In the genomic region with DNA sequence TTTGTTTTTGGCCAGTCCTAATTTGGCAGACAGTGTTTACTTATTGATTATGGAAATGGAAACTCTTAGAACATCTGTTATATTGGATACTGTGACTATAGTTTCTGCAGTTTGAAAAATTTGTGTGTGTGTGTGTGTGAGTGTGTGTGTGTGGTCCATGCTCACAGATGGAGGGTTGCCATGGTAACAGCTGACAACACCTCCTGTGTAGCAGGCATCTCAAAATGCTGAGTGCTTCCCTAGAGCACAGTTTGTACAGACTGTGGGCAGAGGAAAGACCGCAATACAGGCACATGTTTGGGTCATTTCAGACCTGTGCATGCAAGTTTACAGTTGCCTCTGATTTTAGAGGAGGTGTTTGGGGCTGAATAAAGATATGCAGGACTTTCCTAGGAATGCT, we compare ENCODE assay signal across 12 mouse cellular contexts.
DNase-seq lines count a peak whose midpoint lies in the region; ATAC-seq and TF ChIP-seq lines count a peak whose summit lies in the region.
"Had no signal": no experiment of that assay in that cellular context is flagged by ENCODE, and none has a peak within 500 bp of the region (broad histone marks: within the 10 kb centered on the region; RNA-seq: fewer than 3 reads in every experiment).

No protein-coding gene starts in this region.

- 64% methylated on average over 1 of the region's 1 CpGs for WGBS in hindbrain, embryonic 14.5 days
- WGBS in hindbrain, embryonic 12.5 days, result 48% methylated on average over 1 of the region's 1 CpGs
- WGBS in forebrain, postnatal 0 days, result 29% methylated on average over 1 of the region's 1 CpGs
- 97% methylated on average over 1 of the region's 1 CpGs for WGBS in lung, postnatal 0 days
- WGBS in heart, embryonic 10.5 days, result 86% methylated on average over 1 of the region's 1 CpGs

- H3K36me3 ChIP-seq in hindbrain, embryonic 14.5 days (replicated peaks; ENCODE audit: control insufficient read depth, insufficient read depth), result no peaks in the 10 kb centered on the region
- H3K36me3 ChIP-seq in hindbrain, embryonic 12.5 days, result no peaks in the 10 kb centered on the region
- no peaks in the 10 kb centered on the region for H3K36me3 ChIP-seq in forebrain, postnatal 0 days (ENCODE audit: insufficient read depth)
- H3K36me3 ChIP-seq in lung, postnatal 0 days (ENCODE audit: insufficient read depth, low read length), result no peaks in the 10 kb centered on the region
- 0 out of 2 replicates have a peak, but pooled peaks cover 4% of the 10 kb centered on the region for H3K36me3 ChIP-seq in heart, embryonic 10.5 days
- H3K36me3 ChIP-seq: liver, embryonic 13.5 days had no signal

- ATAC-seq in hindbrain, embryonic 14.5 days (ENCODE audit: low FRiP score), result no peak
- no peak for ATAC-seq in hindbrain, embryonic 12.5 days (ENCODE audit: low FRiP score)
- peak; percentile 85 for ATAC-seq in forebrain, postnatal 0 days
- no peak for ATAC-seq in lung, postnatal 0 days

- DNase-seq in hindbrain, embryonic 14.5 days (ENCODE audit: low spot score), result peak; percentile 61
- DNase-seq in forebrain, postnatal 0 days, result peak; percentile 88
- peak; percentile 51 for DNase-seq in left cerebral cortex, adult 11 months (ENCODE audit: low spot score)
- DNase-seq in right cerebral cortex, postnatal 14 days, result peak; percentile 68
- no peak for DNase-seq in lung, postnatal 0 days (ENCODE audit: low spot score)
- DNase-seq in heart, embryonic 10.5 days (ENCODE audit: low spot score), result no peak
- DNase-seq in heart, adult 11 months, result no peak
- DNase-seq: cerebellum, adult 11 months; kidney, adult 9 months; liver, embryonic 13.5 days had no signal

- H3K9me3 ChIP-seq in hindbrain, embryonic 14.5 days (ENCODE audit: control insufficient read depth, low read length), result no peaks in the 10 kb centered on the region
- no peaks in the 10 kb centered on the region for H3K9me3 ChIP-seq in hindbrain, embryonic 12.5 days (replicated peaks)
- no peaks in the 10 kb centered on the region for H3K9me3 ChIP-seq in forebrain, postnatal 0 days (ENCODE audit: low read length)
- H3K9me3 ChIP-seq in lung, postnatal 0 days (ENCODE audit: low read length), result no peaks in the 10 kb centered on the region
- no peaks in the 10 kb centered on the region for H3K9me3 ChIP-seq in heart, embryonic 10.5 days
- H3K9me3 ChIP-seq: liver, embryonic 13.5 days had no signal

- no peak overlapping the region for H3K27ac ChIP-seq in hindbrain, embryonic 14.5 days
- H3K27ac ChIP-seq in hindbrain, embryonic 12.5 days, result no peak overlapping the region
- H3K27ac ChIP-seq in forebrain, postnatal 0 days (ENCODE audit: low read depth, low read length), result no peak overlapping the region
- no peak overlapping the region for H3K27ac ChIP-seq in lung, postnatal 0 days (ENCODE audit: low read length)
- H3K27ac ChIP-seq in heart, embryonic 10.5 days, result no peak overlapping the region
- H3K27ac ChIP-seq: liver, embryonic 13.5 days; stomach, postnatal 0 days had no signal

- H3K4me3 ChIP-seq in hindbrain, embryonic 14.5 days (replicated peaks; ENCODE audit: low read length), result no peak overlapping the region
- H3K4me3 ChIP-seq in hindbrain, embryonic 12.5 days, result no peak overlapping the region
- H3K4me3 ChIP-seq in forebrain, postnatal 0 days (ENCODE audit: low read depth, low read length), result no peak overlapping the region
- H3K4me3 ChIP-seq in lung, postnatal 0 days (ENCODE audit: low read depth, low read length), result no peak overlapping the region
- no peak overlapping the region for H3K4me3 ChIP-seq in heart, embryonic 10.5 days
- H3K4me3 ChIP-seq: liver, embryonic 13.5 days had no signal

- H3K4me1 ChIP-seq in hindbrain, embryonic 14.5 days (replicated peaks; ENCODE audit: control insufficient read depth, insufficient read depth, low read length), result peaks cover 6% of the 10 kb centered on the region
- H3K4me1 ChIP-seq in hindbrain, embryonic 12.5 days, result peaks cover 6% of the 10 kb centered on the region; the same call in 1 of the 2 replicates
- H3K4me1 ChIP-seq in forebrain, postnatal 0 days (ENCODE audit: insufficient read depth), result peaks cover 7% of the 10 kb centered on the region; the same call in 1 of the 2 replicates
- no peaks in the 10 kb centered on the region for H3K4me1 ChIP-seq in lung, postnatal 0 days (ENCODE audit: insufficient read depth, low read depth, low read length)
- H3K4me1 ChIP-seq in heart, embryonic 10.5 days, result peaks cover 6% of the 10 kb centered on the region; the same call in 1 of the 2 replicates
- H3K4me1 ChIP-seq: liver, embryonic 13.5 days had no signal

- H3K27me3 ChIP-seq in hindbrain, embryonic 14.5 days (ENCODE audit: control insufficient read depth, insufficient read depth, low read length), result no peaks in the 10 kb centered on the region
- no peaks in the 10 kb centered on the region for H3K27me3 ChIP-seq in hindbrain, embryonic 12.5 days
- H3K27me3 ChIP-seq in forebrain, postnatal 0 days (ENCODE audit: insufficient read depth, low read length), result no peaks in the 10 kb centered on the region
- H3K27me3 ChIP-seq in lung, postnatal 0 days (replicated peaks; ENCODE audit: insufficient read depth, low read length), result no peaks in the 10 kb centered on the region
- no peaks in the 10 kb centered on the region for H3K27me3 ChIP-seq in heart, embryonic 10.5 days (ENCODE audit: insufficient read depth, poor library complexity, severe bottlenecking)
- H3K27me3 ChIP-seq: liver, embryonic 13.5 days had no signal

- H3K9ac ChIP-seq in hindbrain, embryonic 14.5 days, result no peak overlapping the region
- H3K9ac ChIP-seq in hindbrain, embryonic 12.5 days, result no peak overlapping the region
- no peak overlapping the region for H3K9ac ChIP-seq in forebrain, postnatal 0 days
- no peak overlapping the region for H3K9ac ChIP-seq in lung, postnatal 0 days (replicated peaks; ENCODE audit: low read depth)
- H3K9ac ChIP-seq: liver, embryonic 13.5 days had no signal

- TF ChIP-seq CTCF in forebrain, postnatal 0 days (IDR thresholded peaks at IDR 0.05; ENCODE audit: low read depth), result no peak
- TF ChIP-seq CTCF in lung, postnatal 0 days (IDR thresholded peaks at IDR 0.05), result no peak

- no peak for TF ChIP-seq EP300 in lung, postnatal 0 days (IDR thresholded peaks at IDR 0.05)

- H3K4me2 ChIP-seq in hindbrain, embryonic 14.5 days (replicated peaks), result no peak overlapping the region
- no peak overlapping the region for H3K4me2 ChIP-seq in hindbrain, embryonic 12.5 days (replicated peaks)
- no peak overlapping the region for H3K4me2 ChIP-seq in forebrain, postnatal 0 days (ENCODE audit: low read depth)
- H3K4me2 ChIP-seq in lung, postnatal 0 days (replicated peaks; ENCODE audit: low read depth, low read length), result no peak overlapping the region
- H3K4me2 ChIP-seq: liver, embryonic 13.5 days had no signal

Comparison
In these comparisons a context has a peak if more than half of its experiments do, and no peak if none do; other contexts are left out.
1. DNase-seq: peak in hindbrain, embryonic 14.5 days (single experiment), forebrain, postnatal 0 days (single experiment), left cerebral cortex, adult 11 months (single experiment) and right cerebral cortex, postnatal 14 days (single experiment); none in lung, postnatal 0 days (single experiment), heart, embryonic 10.5 days (single experiment) and heart, adult 11 months (single experiment).